Mouse (Mus musculus) spleen, postnatal 4 days (tissue): ENCODE measurements around the gene Cfap161.
A peak's percentile ranks its signal among the peaks of the same experiment; 100 is the strongest.

ENCODE experiments used
- DNase-seq, 2 experiments: peaks; one replicate each; pipeline ENCODE4 v3.0.0; 2022; ENCODE audit warnings: low spot score in 2 of 2

The Cfap161 gene

DNA sequence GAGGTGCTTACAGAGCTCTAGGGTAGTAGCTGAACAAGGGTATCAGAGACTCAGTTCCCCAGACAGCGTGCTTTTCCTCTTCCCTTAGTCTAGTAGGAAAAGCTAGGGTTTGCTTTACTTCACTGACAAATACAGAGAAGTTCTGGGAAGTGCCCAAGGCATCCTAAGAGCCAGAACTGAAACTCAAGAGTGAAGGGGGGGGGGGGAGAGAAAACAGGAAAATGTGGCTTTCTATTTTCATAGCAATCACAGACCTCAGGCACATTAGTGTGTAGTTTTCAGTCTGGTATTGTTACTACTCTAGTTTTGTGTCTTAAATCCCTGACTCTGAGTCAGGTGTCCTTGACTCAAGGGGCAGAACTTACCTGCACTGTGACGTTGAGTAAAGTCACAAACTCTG is 7.3 kb upstream of the Cfap161 start:
- no peak for DNase-seq

DNA sequence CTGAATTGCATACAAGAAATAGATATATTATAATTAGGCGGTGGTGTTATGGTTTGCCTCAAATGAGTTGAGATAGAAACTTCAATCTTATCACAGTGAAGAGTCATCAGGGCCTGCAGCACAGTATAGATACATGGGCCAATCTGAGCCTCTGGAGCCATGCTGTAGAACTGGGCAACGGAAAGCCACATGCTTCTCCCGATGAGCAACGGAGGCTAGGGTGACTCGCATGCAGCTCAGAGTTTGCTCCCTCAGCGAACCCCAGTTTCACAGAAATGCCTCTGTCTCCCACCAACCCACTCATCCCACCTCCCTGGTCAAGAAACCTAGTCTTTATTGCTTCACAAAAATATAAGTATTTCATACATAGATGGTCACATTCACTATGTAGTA is 6.8 kb upstream of the Cfap161 start:
- DNase-seq: no peak

DNA sequence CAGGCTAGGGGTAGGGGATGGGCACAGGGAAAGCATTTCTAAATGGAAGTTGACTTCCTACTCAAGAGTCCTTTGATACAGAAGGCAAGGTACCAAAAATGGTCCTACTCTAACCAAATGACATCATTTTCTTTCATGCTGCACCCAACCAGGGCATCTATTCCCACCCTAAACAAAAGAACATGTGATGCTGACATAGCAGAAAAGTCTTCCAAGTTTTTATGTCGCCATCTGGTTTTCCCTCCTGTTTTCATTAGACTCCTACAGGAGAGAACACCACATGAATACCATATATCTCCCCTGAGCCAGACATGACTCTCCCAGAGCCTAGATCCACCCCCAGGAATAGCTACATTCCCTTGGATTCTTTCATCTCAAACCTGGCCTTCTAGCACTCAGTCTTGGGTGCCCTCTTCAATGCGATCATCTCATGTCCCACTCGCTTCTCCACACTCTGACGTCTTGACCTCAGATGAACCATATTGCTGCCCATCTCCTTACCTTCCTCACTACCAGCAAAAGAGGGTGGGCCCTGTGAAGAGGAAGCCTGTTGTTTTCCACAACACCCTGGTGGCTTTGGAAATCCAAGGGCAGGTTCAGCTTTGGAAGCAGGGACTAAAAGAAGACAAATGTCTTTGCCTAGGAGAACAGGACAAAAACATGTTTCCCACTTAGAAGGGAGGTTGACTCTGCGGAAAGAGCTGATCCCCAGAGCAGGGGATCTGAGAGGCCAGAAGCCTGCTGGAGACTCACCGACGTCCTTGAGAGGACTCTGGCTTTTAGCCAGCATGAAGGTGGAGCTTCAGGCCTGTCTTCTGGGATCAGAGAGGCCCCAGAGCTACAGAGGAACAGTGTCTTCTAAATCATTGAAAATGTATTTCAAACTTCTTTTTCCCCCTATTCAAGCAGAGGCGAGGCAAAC is 6.1 kb upstream of the Cfap161 start:
- DNase-seq: no peak

DNA sequence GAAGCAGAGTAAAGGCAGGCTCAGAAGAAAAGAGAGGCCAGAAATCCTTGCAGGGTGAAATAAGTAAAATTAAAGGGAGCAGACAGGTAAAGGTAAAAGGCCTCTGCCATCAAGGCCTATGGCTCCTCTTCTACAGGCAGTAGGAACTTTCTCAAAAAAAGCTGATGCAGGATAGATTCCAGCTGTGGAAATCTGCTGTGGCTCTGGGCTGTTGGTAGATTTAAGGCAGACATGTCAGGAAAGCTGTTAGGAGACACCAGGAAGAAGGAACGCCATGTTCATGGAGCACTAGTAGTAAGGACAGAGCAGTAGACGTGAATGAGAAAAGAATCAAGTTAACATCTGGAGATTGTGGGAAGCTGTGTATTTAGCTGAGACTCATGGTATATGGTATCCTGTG is 5.4 kb upstream of the Cfap161 start:
- no peak for DNase-seq

DNA sequence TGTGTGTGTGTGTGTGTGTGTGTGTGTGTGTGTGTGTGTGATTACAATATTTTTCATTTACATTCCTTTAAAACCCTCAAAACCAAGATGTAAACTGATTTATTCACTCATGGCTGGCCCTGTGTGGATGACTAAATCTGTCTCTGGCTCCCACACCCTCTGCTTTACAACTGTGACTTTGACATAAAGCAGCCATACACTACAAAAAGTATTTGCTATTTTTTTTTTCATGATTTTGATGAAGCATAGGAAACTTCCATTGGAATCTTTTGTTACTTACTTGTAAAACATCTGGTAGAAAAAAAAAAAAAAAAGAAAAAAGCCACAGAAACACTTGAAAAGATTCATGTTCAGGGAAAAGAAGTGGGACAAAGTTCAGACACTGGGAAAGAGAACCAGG is 3.3 kb upstream of the Cfap161 start:
- DNase-seq: no peak

DNA sequence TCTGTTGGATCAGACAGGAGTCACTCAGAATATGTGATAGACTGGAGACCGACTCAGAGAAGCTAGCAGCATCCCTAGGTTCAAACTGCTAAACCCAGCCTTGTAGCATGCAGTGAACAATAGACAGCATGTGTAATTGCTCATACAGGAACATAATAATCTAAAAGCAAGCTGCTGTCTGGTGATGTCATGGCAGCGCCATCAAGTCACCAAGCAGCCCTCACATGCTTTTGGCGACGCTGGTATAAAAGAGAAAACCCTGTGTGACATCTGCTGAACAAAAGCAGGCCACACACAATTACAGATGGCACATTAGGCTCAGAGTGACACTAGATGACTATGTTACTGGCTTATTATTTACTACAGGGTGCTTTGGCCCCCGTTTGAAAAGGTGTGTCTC is 1.5 kb upstream of the Cfap161 start:
- DNase-seq: no peak

DNA sequence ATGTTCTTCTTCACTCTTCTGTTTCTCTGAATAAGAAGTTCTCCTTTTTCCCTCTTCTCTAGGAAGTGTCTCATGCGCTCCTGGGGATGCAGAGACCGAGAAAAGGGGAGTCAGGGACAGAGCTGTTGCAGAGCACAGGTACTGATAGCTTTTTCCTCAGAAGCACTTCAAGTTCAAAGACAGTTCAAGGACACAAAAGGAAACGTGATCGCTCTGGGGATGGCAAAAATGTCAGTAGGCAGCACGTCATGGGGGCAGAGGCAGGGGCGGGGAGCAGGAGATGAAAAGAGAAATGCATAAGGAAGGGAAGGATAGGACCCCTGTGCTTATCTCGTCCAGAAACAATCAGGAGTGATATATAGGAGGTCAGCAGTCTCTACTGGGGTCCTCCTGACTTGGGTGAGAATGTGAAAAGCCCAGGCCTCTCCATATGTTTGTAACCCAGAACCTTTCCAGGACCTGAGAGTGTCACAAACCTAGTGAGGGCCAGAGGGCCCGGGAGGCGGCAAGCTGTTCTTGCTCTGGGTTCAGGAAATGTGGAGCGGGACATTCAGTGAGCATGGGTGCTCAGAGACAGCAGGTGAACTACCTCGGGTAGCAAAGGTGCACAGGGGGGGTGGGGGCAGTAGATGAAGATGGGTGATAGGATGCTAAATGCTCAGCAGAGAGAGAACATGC is 535 bp downstream of the Cfap161 start:
- no peak for DNase-seq

DNA sequence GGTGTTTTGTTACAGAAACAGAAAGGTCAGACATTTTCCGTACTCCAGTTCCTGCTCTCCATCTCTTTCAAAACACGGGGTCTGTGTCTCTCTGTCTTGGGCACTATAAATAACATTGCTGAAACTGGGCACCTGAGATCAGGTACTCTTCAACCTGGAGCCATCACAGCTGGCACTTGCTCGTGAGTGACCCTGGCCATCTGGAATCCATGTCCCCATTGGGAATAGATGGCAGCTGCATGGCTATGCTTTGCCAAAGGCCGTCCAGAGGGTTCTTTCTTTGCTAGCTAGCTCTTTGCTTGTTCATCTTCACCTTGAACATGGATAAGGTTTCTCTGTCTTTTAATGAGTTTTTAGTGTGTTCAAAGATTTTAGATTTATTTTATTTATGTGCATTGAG is 13.8 kb downstream of the Cfap161 start:
- no peak for DNase-seq

DNA sequence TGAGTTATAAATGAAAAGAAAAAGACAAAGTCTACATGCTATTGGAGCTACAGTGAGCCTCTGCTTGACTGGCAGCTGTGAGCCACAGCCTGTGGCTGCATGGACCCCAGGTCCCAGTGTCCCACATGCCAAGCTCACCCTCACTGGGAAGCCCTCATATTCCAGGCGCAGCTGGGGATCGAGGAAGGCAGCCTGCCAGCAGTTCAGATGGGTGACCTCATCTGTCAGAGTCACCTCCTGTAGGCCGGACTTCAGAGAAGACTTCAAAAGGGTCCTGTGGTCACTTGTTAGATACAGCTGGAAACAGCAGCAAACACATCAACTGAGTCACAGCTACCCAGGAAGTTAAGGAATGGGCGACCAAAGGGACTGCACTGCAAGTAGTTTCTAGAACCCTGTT is 14.7 kb downstream of the Cfap161 start:
- no peak for DNase-seq

DNA sequence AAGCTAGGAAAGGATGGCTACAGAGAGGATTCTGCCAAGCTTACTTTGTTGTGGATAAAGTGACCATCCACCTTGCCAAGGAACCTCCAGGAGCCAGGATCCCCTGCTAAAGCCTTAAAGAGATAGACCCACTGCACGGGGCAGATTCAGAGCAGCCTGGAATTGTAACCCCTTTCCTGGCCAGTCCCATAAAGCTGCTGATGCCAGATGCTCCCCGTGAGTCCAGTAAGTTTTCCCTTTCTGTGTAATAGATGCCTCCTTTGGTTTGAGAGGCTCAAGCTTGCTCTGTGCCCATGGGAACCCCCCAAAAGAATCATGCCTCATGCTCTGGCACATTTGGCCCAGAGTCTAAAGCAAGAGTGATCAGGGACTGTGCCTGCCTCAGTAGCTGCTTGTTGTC is 15.7 kb downstream of the Cfap161 start:
- DNase-seq: peak in 1 of 2 experiments; percentile 51

DNA sequence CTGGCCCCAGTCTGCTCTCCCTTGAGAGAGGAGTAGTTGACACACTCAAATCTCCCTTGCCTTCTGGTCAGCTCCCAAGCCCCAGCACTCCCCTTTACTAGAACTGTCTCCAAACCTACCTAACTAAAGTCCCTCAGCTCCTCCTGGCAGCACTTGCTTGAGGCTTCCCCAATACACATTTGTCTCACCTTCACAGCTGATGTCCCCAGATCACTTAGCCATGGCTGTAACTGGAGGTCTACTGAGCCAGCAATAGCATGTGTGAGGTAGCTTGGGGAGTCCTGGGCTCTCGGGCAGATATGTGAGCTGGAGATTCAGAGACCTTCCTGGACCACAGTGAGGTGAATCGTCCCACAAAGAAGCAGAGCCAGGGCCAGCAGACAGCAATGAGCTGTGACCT is 16.2 kb downstream of the Cfap161 start:
- DNase-seq: peak in 1 of 2 experiments; percentile 51

DNA sequence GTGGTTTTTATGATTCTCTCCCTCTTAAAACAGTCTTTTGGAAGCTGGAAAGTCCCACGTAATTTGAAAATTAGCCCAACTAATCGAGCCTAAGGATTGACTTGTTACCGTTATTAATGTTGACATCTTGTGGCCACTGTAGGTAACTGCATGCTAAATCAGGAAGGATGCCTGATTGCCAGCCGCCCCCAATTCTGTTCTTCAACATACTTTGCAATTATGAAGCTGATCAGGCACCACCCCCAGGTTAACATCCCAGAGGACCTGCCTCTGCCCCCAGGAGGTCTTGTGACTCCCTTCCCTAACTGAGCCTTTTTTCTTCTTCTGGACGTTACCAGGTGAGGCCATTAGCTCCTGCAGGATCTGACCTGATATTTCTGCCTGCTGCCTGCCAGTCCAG is 20.0 kb downstream of the Cfap161 start:
- peak in 1 of 2 experiments; percentile 57 for DNase-seq

DNA sequence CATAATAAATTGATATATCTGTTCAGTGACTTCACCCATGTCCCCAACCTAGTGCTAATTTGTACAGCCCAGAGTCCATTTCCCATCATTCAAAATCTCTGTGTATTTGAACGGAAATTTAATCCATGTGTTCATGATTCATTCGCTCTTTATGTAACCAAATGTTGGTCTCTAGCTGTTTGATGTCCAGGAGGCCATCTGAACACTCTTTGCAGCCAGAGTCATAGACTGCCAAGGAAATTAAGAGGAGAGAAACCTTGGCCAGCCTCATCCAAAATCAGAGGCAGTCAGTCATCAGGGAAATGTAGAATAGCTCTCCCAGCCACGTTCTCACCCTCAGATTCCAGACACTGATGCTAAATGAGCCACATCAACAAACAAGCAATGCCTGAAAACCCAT is 31.0 kb downstream of the Cfap161 start:
- DNase-seq: peak in 1 of 2 experiments; percentile 6

DNA sequence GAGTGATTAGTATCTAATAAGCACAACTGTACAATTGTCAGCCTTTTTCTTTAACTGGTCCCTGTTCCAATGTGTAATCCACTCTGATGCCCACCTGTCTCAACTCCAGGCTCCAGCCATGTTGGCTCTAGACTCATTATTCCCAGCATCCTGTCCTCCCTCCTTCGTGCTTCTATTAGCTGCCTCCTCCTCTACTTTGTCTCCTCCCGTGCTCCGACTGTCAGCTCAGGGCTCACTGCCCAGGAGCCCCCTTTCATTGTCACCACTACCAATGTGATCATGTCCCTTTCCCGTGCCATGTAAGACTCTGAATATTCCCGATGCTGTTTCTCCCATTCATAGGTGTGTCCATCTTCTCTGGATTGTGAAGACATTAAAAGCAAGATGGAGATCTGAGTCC is 32.3 kb downstream of the Cfap161 start:
- peak in 1 of 2 experiments; percentile 36 for DNase-seq

DNA sequence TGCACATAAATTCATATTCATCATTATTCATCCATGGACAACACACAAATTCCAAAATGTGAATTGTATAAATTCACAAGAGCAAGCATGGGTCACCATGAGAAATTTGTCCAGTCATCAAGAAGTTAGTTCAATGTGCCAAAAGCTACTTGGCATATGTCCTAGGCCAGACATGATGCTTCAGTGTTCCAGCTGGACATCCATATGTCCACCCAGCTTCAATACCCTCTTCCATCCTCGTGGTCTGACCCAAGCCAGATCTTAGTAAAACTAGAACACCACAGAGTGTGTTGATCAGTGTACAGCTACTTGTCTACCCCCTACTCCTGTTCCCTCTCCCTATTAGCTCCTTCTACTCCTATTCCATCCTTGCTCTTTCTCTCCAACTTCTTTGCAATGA is 43.6 kb downstream of the Cfap161 start:
- no peak for DNase-seq

DNA sequence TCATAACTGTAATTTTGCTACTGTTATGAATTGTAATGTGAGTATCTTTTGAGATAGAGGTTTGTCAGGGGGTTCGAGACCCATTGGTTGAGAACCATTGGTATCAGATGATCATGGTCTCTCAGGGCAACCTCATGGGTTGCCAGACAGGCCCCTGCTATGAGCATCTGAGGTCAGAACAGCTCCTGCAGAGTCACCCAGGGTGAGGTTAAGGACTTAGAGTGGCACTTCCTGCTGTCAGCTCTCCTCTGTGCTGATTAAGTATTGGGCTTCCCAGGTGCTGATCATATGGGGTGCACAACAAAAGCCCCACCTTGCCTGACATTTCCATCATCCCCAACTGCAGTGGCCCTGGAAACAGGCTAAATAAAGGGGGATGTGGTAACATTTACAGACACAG is 46.3 kb downstream of the Cfap161 start:
- DNase-seq: no peak

DNA sequence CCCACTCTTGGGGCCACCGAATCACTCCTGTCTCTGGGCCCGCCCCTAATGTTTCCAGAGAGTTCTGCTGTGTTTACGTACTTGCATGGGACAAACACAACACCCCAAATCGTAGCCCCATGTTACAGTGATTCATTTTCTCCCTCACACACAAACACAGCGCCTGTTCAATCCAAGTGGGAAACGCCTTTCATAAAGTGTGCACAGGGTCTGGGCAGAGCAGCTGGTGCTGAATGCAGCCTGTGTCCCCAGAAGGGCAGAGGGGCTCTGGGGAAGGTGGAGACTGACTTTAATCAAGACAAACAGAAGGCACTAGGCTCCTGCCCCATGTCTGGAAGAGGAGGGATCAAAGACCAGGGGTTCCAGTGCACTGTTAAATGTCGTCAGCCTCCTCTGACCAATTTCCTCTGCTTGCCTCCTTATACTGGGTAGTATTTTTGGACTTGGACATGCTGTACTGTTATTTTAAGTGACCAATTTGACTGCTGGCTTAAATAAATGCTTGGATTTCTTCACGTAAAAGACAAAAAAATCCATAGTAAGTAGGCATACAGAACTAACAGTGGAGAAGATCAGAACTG is 48.5 kb downstream of the Cfap161 start:
- no peak for DNase-seq

DNA sequence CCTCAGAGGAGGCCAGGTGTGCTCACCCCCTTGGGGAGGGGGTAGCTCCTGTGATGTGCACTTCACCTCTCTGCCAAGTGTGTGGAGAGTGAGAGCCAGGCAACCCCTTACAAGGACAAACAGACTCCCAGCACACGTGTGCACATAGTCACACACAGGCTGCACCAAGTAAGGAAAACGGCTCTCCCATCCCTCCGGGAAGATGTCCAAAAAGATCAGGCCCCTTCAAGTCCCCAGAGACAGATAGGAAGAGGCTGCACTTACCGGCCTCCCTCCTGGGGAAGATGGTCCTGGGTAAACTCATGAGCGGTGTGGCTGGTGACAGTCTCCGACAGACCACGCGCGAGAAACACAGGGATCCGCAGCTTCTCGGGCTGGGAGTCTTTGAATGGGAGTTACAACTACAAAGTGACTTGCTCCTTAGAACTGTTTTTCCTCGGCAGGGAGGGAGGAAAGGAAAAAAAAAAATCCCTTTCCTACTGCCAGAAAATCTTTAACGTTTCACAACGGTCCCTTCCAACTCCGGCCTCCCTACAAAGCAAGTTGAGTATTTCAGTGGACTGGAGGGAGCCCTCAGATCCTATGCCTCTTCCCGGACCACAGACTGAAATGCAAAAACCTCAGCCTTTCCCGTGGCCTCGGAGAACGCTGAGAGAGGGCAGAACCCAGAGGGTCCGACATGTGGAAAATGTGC is 49.1 kb downstream of the Cfap161 start, which contains the start of gene Il16:
Gene Il16 (minus strand): TSS at position 314 of the 694 bp plus-strand sequence.
- no peak for DNase-seq

DNA sequence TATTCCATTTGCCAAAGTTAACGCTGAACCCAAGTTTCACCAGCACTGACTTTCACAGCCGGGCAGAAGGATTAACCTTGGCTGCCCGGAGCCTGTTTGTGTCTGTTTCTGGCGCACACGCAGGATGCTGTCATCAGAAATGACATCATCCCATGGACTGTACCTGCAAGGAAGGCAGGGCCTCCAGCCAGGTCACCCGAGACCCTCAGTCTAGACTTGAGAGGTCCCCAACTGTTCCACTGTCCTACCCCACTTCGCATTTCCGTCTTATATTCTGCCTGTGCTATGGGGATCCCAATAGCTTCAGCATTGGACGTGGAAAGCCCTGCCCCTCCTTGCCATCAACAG is 49.6 kb downstream of the Cfap161 start:
- no peak for DNase-seq

DNA sequence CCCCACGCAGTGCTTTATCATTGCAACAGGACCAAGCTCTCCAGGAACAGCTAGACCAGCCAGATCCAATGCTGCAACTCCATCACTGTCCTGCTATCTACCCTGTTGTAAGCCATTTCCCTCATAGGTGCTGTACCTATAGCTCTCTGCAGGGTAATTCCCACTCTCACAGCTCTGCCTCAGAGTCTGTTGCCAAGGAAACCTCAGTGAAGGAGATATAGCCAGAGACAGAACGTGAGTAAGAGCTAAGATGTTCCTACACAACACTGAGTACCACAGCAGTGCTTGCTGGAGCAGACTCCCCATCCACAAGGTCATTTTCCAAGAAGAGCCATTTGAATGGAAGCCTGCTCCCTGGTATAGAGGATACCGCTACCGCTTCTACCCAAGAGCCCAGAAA is 50.4 kb downstream of the Cfap161 start:
- no peak for DNase-seq

DNA sequence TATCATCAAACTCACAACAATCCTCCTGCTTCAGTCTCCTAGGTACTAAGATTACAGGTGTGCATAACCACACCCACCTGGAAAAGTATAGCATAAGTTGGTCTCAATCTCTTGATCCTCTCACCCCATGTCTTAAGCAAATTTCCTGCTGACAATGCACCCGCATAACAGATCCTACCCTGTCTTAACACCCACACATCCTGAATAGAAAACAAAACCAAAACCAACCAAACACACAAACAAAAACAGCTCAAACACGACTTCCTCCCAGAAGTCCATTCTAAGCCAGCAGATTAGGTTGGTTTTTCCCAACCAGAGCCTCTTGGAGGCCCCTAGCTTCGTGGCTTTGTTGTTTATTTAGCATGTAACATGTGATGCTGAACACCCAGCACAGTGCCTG is 52.0 kb downstream of the Cfap161 start:
- DNase-seq: no peak

DNA sequence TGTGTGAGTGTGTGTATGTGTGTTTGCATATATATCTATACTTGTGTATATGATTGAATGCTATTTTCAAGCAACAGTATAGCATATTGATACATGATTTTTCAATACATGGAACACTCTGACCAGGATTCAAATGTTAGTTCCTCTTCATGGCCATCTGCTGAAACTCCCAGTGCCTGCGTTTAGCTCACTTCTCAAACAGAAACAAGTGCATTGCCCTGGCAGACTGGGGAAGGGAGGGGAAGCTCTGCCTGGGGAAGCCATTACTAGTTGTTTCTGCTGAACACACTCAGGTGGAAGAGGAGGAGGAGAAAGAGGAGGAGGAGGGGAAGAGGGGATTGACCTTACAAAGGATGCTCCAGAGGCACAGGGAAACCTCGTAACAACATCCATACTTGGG is 52.7 kb downstream of the Cfap161 start:
- DNase-seq: no peak
